Mouse (Mus musculus): ENCODE measurements at regions not wholly inside any gene's neighbourhood (a gene's known extent, or its start where the extent isn't known, plus 50 kb on each side); places are given as distances from the start of the nearest gene placed in this dataset.

DNA sequence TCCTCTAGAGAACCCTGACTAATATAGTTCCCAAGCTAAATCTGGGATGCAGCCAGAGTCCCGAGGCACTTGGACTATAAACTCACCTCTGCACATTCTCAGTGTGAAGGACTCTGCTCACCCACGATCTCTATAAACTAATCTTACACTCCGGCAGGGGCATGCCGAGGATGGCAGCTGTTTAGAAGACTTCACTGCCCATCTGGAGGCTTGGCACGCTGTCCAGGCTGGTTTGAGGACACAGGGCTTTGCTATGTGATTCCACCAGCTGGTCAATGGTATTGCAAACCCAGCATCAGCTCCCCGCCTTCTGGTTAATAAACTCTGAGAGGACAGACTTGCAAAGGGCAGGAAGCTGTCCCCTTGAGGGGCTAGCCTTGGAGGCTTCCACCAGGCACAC lies 153.3 kb upstream of the Irx3 start:
- DNase-seq (ENCODE audit: low spot score in 2 of 2): no peak

DNA sequence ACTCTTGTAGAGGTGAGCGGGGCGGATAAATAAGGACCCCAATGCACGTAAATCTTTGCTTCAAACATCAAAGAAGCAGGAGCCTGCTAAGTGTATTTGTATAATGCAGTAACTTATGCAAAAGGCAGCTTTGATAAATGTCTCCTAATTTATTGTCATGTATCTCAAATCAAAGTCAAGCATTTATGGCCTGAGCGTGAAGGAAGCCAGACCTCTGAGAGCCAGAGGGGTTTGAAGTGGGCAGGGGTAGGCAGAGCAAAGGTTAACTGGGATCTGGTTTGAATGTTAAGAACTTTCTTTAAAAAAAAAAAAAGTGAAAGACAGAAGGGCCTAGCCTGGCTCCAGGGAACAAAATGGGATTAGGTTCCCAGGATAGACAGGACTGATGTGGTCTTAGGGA lies 151.1 kb upstream of the Irx3 start:
- DNase-seq (ENCODE audit: low spot score in 2 of 2): no peak

DNA sequence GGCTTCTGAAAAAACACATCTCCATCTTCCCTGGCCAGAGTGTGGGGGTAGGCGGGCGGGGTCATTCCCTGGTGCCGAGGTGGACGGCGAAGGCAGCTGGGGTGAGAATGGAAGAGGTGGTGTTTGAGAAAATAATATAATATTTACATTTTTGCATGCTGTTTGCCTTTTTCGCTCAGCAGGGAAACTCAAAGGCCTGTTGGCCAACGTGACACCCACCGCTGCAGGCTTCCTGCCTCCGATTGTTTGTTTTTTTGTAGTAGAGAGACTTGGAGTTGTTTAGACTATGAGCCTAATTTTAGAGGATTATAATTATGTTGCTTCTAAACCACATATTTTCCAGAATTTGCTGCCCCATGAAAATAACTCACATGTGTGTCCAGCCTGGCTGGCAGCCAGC lies 147.2 kb upstream of the Irx3 start:
- DNase-seq (ENCODE audit: low spot score in 2 of 2): no peak

DNA sequence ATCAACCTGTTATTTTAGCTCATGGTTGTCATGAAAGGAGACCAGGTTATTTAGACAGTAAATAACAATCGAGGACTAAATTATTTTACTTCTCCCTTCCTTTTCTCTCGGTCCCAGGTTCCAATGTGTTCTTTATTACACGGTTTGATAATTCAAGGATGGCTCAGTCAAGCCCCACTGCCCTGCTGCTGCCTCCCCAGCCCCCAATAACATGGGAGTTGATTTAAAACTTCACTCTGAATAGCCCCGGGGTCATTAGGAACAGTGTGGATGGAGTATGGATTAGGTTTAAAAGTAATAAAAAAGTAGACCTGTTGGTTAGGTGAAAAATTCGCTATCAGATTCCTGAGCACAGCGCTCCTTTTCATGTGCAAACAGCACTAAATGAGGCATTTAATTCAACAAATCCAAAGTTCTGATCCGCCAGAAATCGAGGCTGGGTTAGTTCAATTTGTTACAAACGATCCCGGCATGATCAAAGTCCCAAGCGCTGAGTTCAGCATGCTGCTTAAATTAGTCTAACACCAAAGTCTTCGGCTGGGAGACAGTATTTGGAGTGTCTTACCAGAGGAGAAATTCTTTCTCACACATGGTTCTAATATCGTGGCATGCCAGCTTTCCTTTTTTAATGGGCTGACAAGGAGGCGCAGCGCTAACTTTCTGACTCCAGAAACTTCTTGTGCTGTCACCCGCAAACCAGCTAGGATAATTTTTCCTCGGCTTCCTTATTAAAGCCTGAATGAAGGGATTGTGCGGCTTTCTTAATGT lies 146.5 kb upstream of the Irx3 start:
- DNase-seq (ENCODE audit: low spot score in 2 of 2): no peak

DNA sequence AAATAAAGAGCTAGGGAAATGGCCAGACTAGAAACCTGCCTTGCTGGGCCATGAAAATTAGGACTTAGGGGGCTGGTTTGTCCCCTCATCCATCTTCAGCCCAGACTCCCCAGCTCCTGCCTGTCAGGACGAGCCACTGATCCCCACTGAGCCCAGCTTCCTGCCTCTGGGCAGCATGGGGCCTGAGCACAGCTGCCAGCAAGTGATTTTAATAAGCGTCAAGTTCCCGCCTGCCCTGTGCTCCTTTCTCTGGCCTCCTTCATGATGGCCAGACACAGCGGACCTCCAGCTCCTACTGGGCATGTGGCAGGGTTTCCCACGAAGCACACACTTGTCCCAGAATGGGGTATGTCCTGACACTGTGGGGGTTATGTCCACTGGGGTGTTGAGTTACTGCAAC lies 139.1 kb upstream of the Irx3 start:
- DNase-seq (ENCODE audit: low spot score in 2 of 2): no peak

DNA sequence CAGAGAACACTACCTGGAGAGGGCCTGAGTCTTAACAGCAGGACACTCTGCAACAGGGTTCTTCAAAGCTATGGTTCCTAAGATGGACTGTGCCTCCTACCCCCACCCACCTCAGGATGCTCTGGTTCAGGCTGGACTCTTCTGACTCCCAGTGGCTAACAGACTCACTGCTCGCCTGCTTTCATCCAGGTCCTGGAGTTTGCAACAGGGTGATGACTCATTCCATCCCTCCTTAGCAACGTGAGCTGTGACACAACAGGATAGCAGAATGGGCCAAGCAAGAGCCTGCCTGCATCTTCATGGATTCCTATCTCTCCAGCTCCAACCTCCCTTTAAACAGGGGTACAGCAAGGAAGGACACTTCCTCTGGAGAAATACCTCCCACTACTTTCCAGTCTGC lies 135.4 kb upstream of the Irx3 start:
- no peak for DNase-seq (ENCODE audit: low spot score in 2 of 2)

DNA sequence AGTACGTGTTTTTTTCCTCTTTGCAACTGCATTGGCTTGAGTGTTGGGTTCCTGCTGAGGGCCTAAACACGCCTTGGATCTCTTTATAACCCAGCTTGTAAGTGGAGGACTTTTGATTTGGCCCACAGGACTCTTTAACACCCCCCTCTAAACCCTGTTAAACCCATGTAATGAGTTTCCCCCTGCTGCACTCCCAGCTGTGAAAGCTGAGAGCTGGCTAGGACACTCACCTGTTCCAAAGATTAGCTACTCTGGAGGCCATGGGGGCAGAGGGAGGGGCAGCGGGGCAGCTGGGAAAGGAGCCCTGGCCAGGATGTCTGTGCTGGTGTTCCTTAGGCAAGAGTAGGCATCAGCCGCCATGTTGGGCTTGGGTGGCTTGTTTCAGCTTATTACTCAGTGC lies 128.7 kb upstream of the Irx3 start:
- DNase-seq (ENCODE audit: low spot score in 2 of 2): no peak

DNA sequence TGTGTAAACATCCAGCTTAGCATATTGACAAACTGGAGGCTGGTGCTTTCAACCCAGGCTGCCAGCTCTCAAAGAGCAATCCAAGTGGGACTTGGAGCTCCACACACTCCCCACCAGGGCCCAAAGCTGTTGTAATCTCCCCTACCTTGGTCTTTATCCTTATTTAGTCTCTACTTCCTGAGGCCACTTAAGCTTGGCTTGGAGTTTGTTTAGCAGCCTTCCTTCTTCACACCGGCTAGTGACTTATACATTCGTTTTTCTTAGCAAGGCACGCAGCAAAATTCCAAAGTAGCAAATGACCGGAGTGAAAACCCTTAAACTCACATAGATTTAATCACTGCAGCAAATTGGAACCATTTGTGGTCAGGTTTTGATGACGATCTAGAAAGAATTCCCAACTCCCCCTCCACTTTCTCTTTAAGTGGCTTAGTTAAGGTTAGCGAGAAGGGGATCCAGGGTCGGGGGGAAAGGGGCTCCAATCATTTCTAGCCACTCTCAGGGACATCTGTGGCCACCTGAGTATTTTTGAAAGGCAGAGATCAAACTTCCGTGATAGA lies 124.2 kb upstream of the Irx3 start:
- no peak for DNase-seq (ENCODE audit: low spot score in 2 of 2)

DNA sequence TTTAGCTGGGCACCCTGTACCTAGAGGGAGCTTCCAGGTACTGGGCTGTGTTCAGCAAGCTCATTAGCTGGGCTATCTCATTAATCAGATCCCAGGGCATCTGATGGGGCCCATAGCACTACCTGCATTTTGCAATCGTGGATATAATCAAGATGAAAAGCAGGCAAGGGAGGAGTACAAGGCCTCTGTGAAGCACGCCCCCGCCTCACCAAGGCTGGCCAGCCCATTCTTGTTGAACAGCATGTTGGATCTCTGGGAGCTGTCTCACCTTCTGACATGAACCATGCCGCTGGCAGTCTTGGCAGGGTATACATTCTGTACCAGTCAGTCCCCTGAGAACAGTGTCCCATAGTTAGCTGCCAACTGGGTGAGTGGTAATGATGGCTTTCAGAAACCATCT lies 122.3 kb upstream of the Irx3 start:
- DNase-seq (ENCODE audit: low spot score in 2 of 2): no peak

DNA sequence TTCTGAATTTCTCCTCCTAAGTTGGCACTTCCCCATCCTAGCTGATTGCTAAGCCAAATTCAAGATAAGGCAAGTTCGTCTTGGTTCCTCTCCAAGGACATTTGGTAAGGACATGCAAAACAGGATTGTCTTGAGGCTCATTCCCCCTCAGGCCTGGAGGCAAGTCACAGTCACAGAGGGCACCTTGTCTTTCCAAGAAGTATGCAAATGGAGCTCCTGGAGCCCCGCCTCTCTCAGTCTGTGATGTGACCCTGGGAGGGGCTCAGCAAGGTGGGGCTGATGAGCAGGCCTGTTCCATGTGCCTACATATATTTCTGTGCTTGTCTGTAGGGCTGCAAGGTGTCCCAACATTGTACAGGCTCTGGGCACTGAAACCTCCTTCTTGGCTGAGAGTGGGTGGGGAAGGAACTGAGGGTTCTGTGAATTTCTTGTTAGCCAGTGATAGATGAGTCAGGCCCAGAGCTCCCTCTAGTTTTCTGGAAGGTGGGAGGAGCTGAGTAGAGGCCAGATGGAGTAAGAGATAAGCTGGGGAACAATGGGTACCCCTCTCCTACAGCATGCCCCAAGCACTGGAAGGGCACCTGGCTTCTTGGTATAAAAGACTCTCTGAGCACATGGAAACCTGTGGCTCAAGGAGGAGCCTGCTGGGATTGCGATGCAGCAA lies 120.5 kb upstream of the Irx3 start:
- no peak for DNase-seq (ENCODE audit: low spot score in 2 of 2)

DNA sequence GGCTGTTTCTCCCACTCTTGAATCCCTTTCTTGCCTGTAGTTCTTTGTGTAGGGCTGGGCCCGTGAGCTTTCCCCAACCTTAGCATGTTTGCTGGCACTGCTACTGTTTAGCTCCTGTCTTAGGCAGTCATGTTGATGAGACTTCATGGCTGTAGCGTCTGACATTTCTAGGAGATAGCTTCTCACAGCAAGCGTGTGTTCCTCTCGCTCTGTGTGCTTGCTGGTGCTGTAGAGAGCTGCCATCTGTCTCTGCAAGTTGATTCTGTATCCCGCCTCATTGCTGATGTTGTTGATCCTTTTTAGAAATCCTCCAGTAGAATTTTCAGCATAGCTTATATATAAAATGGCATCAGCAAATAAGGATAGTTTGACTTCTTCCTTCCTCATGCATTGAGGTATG lies 116.0 kb upstream of the Irx3 start:
- no peak for DNase-seq (ENCODE audit: low spot score in 2 of 2)

DNA sequence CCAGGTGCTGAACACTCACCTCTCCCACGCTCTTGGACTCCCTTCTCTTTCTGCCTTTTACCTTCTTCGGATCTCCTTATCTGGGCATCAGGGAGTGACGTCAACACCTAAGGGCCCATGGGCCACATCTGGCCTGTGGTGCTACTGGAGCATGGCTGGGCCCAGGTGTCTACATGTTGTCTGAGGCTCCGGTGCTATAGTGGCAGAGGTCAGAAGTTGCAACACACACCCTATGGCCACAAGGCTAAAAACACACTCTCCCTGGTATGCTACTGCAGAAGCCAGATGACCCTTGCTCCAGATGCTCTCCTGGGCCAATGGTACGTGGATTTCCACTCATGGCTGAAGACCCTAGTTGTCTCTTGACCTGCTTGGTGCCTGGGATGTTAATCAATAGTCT lies 112.1 kb upstream of the Irx3 start:
- DNase-seq (ENCODE audit: low spot score in 2 of 2): no peak

DNA sequence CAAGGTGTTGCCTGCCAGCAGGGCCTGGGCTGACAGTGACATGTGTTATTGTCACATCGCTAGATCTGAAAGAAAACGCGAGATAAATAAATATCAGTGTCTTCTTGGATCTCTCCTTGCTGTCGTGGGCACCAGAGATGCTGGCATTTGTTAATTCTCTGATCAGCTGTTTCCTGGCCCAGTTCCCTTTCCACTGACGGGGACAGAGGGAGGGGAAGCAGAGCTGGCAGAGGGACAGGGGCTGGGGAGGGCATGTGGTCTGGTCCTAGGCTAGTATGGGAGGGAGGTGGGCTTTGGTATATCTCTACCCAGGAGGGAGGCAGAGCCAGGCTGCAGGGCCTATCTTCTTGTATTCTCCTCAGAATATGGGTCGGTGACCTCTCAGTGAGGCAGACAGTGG lies 111.3 kb upstream of the Irx3 start:
- no peak for DNase-seq (ENCODE audit: low spot score in 2 of 2)

DNA sequence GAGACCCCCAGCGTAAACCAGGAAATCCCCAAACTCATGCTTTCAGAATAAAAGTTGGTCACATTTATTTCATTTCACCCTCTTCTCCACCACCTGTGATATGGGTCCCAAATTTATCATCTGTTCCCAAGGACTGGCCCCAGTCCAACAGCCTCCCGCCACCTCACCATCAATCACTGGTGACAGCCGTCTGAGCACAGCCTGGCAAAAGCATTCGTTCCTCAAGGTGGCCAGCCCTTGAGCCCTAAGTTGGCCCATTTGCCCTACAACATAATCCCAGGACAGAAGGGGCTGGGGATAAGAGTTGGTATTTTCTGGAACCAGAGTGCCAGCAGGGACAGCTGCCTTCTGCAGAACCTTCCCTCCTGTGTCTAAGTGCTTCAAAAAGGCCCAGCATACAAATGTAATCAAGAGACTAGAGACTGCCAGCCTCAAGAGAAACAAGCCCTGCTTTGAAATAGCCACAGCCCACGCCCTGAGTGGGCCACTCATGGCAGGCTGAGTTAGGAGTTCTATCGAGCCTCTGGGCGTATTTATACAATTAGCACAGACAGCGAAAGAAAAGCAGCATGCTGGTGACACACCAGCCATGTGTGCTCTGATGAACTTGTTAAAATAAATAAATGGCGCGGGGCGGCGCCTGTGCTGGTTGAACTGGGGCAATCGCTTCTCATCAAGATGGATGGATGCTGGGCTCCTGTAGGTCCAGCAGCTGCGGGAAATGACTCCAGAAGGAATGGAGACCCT lies 107.9 kb upstream of the Irx3 start:
- no peak for DNase-seq (ENCODE audit: low spot score in 2 of 2)

DNA sequence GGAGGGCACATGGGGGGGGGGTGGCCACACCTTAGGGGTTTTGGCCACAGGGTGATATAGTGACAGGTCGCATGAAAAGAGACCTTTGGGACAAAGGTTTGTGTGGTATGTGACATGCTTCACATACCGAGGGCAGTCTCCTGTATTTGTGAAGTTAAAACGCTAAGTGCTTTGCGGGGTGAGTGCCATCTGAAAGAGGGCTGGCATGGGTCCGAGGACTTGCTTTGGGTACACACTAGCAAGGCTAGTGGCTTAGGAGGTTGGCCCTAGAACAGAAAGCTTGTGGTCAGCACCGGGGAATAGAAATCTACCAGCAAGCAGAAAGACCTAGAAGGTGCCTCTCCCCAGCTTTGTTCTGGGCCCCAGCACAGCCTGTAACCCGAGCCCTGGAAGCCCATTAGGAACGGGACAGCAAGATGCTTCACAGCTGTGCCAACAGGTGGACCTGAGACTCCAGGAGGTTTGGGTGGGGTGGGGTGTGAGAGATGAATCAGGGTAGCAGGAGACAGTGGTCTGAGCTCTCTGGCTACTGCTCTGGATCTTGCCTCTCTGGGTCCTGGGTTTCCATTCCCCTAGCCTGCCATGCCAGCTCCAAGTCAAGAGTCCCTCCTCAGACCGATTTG lies 107.0 kb upstream of the Irx3 start:
- DNase-seq (ENCODE audit: low spot score in 2 of 2): no peak

DNA sequence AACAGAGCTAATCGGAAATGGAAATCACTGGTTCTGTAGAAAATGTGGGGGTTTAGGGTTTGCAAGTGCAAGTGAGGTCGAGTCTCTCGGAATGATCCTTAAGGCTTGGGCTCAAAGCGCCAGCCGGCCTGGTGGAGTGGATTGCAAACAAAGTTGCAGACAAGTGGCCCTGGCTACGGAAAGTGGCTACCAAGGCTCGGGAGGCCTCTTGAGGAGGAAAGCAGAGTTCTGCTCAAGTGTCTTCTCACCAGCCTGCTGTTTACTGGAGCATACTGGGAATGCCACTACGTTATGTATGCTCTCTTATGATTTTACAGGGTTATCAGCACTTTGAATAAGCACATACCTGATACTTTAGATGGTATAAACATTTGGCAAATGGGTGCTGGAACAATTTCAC lies 105.3 kb upstream of the Irx3 start:
- no peak for DNase-seq (ENCODE audit: low spot score in 2 of 2)

DNA sequence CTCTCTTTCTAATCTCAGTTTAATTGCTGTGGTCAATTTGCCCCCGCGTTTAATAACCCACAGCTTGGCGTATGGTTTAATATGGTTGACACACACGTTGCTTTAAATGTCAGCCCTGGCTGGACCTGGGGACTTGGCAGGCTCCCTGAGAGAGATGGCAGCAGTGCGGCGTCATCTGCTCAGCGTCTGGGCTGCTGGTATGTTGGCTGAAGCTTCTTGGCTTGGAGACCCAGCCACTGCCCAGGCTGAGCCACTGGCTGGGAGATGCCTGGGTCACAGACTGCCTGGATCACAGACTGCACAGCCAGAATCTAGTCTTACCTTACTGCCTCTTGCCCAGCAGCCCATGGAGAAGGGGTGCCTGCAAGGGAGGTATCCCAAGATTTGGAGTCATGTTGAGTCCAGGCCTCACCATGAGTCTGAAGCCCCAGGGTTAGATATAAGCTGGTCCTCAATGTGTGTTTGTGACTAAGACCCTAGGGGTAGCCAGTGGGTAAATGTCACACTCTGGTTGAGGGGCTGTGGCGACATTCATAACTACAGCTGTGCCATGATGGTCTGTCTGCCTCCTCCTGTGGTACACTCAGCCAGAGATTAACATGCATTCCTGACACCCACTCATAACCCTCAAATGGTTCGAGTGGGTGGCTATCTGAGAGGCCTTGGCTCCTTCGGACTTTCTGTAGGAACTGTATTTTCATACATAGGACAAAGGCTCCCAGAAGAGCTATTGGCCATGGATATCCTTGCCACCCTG lies 99.8 kb upstream of the Irx3 start:
- no peak for DNase-seq (ENCODE audit: low spot score in 2 of 2)

DNA sequence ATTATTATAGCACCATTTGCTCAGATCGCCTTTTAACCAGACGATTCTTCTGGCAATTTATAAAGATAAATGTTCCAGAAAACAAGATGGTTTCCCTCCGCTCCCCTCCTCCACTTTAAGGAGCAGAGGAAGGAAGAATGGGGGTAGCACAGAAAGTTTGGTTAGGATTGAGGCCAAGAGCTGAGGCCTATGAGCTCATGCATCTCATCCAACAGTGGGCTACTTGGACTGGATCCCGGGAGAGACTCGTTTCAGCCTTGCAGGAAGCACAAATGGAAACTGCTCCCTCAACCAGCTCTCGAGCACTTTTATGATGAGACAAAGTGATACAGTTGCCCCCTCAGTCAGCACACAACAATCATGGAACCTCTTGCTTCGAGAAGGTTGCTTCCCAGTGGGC lies 97.9 kb upstream of the Irx3 start:
- DNase-seq (ENCODE audit: low spot score in 2 of 2): no peak

DNA sequence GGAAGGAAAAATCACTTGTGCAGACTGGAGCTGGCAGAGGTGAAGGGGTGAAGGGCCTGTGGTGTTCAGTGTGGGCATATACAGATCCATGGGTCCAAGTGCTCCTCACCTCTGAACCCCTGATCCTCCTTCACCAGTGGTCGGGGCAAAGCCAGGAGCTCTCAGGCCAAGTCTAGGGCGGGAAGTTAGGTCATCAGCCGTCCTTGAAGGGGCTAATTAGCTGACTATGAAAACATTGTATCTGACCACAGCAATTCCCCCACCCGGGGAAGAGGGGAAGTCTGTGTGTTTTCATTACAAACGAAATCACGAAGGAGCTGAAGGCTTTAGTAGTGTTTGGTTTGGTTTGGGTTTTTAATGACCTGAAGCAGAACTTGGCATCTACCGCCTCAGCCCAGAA lies 95.5 kb upstream of the Irx3 start:
- DNase-seq (ENCODE audit: low spot score in 2 of 2): no peak

DNA sequence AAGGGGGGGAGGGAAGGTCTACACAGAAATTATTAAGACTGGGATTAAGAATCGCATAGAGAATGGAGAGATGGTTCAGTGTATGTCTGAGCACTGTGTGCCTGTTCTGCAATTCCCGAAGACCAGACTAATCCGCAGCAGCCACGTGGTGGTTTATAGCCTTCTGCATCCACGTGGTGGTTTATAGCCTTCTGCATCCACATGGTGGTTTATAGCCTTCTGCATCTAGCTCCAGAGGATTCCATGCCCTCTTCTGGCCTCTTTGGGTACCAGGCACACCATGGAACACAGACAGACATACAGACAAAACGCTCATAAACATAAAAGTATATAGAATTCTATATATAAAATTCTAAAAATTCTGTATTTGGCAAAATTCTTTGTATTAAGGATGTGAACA lies 94.1 kb upstream of the Irx3 start:
- DNase-seq (ENCODE audit: low spot score in 2 of 2): no peak

DNA sequence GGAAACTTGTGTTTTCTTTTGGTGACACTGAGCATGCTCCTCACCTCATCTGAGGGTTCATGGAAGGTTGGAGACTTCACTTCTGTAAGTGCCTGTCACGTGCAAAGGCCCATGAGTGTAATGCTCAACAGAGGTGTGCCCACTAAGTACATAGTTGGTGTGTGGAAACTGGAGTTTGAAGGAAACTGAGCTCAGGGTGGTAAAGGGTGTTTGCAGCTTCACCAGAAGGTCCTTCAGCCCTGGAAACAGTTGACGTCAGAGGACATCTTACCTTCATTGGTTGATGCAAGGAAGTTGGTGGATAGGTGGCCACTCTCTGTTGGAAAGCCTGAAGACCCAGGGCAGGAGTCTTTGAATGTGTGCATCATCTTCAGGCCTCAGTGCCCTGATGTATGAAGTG lies 83.0 kb upstream of the Irx3 start:
- DNase-seq (ENCODE audit: low spot score in 2 of 2): no peak

DNA sequence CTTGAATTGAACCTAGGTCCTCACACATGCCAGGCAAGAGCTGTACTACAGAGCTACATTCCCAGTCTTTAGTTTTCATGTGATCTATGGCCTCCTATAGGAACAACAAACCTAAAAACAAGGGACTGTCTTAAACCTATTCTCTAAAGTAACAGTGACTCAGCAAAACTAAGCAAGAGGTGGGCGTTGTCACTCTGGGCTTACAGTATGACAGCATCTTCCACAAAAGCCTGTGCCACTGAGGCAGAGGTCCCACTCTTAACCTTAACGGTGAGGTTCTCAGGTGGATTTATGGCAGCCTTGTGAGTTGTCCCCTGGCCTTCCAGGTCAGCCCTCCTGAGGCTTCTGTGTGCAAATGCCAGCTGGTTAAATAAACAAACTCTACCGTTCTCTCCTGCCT lies 82.5 kb upstream of the Irx3 start:
- DNase-seq (ENCODE audit: low spot score in 2 of 2): no peak
